Mouse (Mus musculus) limb, embryonic 12.5 days (tissue): ENCODE results near the gene Spty2d1. TPM values are rescaled to one million over a fixed set of nuclear protein-coding genes. Genes with fewer than 3 reads are reported as not detected.
"Not testable (repeated sequence)": the region's sequence is repeated elsewhere in the genome, so short reads cannot be mapped to it uniquely, and the experiment has no call there.

ENCODE experiments used
- ATAC-seq: fragments of 200-750 bp; cut with Nextera tagmentation; 2 replicates; pipeline ENCODE4 v1.8.0; 2017; ENCODE audit warnings: low read depth, moderate TSS enrichment; ENCODE audit not compliant: insufficient number of reproducible peaks, insufficient read depth, low FRiP score, low TSS enrichment
- H3K27ac ChIP-seq: fragments of 300-500 bp; sonication (generic); 2 replicates; pipeline ENCODE4 v1.5.1; 2016; ENCODE audit warnings: mild to moderate bottlenecking, moderate library complexity
- H3K27me3 ChIP-seq: fragments of 300-500 bp; sonication (generic); 2 replicates; pipeline ENCODE4 v1.6.1; 2016; ENCODE audit warnings: mild to moderate bottlenecking, moderate library complexity
- H3K36me3 ChIP-seq: fragments of 300-500 bp; sonication (generic); 2 replicates; pipeline ENCODE4 v1.6.1; 2016; ENCODE audit warnings: mild to moderate bottlenecking, moderate library complexity
- H3K4me1 ChIP-seq: fragments of 300-500 bp; sonication (generic); replicated peaks from 2 replicates; pipeline ENCODE4 v1.6.1; 2016
- H3K4me2 ChIP-seq: fragments of 300-500 bp; sonication (generic); 2 replicates; pipeline ENCODE4 v1.6.1; 2016; ENCODE audit warnings: mild to moderate bottlenecking, moderate library complexity
- H3K4me3 ChIP-seq: fragments of 300-500 bp; sonication (generic); replicated peaks from 2 replicates; pipeline ENCODE4 v1.5.1; 2016; ENCODE audit warnings: mild to moderate bottlenecking
- H3K9ac ChIP-seq: fragments of 300-500 bp; sonication (generic); replicated peaks from 2 replicates; pipeline ENCODE4 v1.6.1; 2016; ENCODE audit warnings: mild to moderate bottlenecking, moderate library complexity
- H3K9me3 ChIP-seq: fragments of 300-500 bp; sonication (generic); 2 replicates; pipeline ENCODE4 v1.6.1; 2016; ENCODE audit warnings: mild to moderate bottlenecking, moderate library complexity
- WGBS: fragments of 180-500 bp; shearing (Covaris S2); methylation state at CpG from one replicate; pipeline ENCODE4 v1.1.7; 2016; 5-methylcytosine and 5-hydroxymethylcytosine counted together
- polyA plus RNA-seq: library from polyadenylated mRNA; unstranded; fragments of >200 nt; fragmentation: Nextera tagmentation; extraction: Ambion mirVana; gene quantifications from 2 replicates; pipeline ENCODE4 v1.2.1, GENCODE M21; 2016

Spty2d1 gene
- polyA plus RNA-seq, 1 experiment from 2014 or later = 17.5 TPM

- H3K4me2 ChIP-seq = no peak overlapping the region
- no peaks in the 10 kb centered on the region for H3K9me3 ChIP-seq
- no peaks in the 10 kb centered on the region for H3K36me3 ChIP-seq
- H3K9ac ChIP-seq = no peak overlapping the region
- H3K4me1 ChIP-seq = no peaks in the 10 kb centered on the region
- WGBS = 77% methylated on average over 4 of the region's 4 CpGs
- H3K27me3 ChIP-seq = no peaks in the 10 kb centered on the region
- no peak overlapping the region for H3K27ac ChIP-seq
- no peak for ATAC-seq
- no peak overlapping the region for H3K4me3 ChIP-seq
Observed at GRCm38 (mm10) chr7:47042121-47042520, 33.9 kb upstream of the Spty2d1 start.

- Histone ChIP-seq H3K9me3 (no peaks in the 10 kb centered on the region), H3K27me3 (no peaks in the 10 kb centered on the region), H3K4me2 (no peak overlapping the region), H3K27ac (no peak overlapping the region), H3K9ac (no peak overlapping the region), H3K4me1 (no peaks in the 10 kb centered on the region), H3K4me3 (no peak overlapping the region), H3K36me3 (no peaks in the 10 kb centered on the region)
- no peak for ATAC-seq
- WGBS = 88% methylated on average over 3 of the region's 3 CpGs
Observed at GRCm38 (mm10) chr7:47041706-47042105, 33.5 kb upstream of the Spty2d1 start.

- Histone ChIP-seq H3K36me3 (no peaks in the 10 kb centered on the region), H3K9ac (no peak overlapping the region), H3K9me3 (no peaks in the 10 kb centered on the region), H3K27me3 (no peaks in the 10 kb centered on the region), H3K4me3 (no peak overlapping the region), H3K4me2 (no peak overlapping the region), H3K27ac (no peak overlapping the region), H3K4me1 (no peaks in the 10 kb centered on the region)
- 79% methylated on average over 8 of the region's 8 CpGs for WGBS
- ATAC-seq = no peak
Observed at GRCm38 (mm10) chr7:47035426-47035825, 27.2 kb upstream of the Spty2d1 start.

- Histone ChIP-seq H3K9me3 (no peaks in the 10 kb centered on the region), H3K27ac (no peak overlapping the region), H3K4me2 (no peak overlapping the region), H3K4me1 (no peaks in the 10 kb centered on the region), H3K4me3 (no peak overlapping the region), H3K27me3 (no peaks in the 10 kb centered on the region), H3K36me3 (no peaks in the 10 kb centered on the region), H3K9ac (no peak overlapping the region)
- no peak for ATAC-seq
- 85% methylated on average over 4 of the region's 4 CpGs for WGBS
Observed at GRCm38 (mm10) chr7:47034785-47035384, 26.7 kb upstream of the Spty2d1 start.

- no peaks in the 10 kb centered on the region for H3K9me3 ChIP-seq
- no peak overlapping the region for H3K4me3 ChIP-seq
- no peak overlapping the region for H3K4me2 ChIP-seq
- no peaks in the 10 kb centered on the region for H3K4me1 ChIP-seq
- no peak overlapping the region for H3K9ac ChIP-seq
- no peak for ATAC-seq
- WGBS = 89% methylated on average over 4 of the region's 4 CpGs
- no peaks in the 10 kb centered on the region for H3K36me3 ChIP-seq
- H3K27me3 ChIP-seq = no peaks in the 10 kb centered on the region
- no peak overlapping the region for H3K27ac ChIP-seq
Observed at GRCm38 (mm10) chr7:47031371-47031770, 23.2 kb upstream of the Spty2d1 start.

- Histone ChIP-seq H3K9me3 (no peaks in the 10 kb centered on the region), H3K9ac (no peak overlapping the region), H3K4me2 (no peak overlapping the region), H3K4me1 (no peaks in the 10 kb centered on the region), H3K27ac (no peak overlapping the region), H3K27me3 (no peaks in the 10 kb centered on the region), H3K36me3 (no peaks in the 10 kb centered on the region), H3K4me3 (no peak overlapping the region)
- 89% methylated on average over 9 of the region's 9 CpGs for WGBS
- no peak for ATAC-seq
Observed at GRCm38 (mm10) chr7:47030517-47031193, 22.4 kb upstream of the Spty2d1 start.

GRCm38 (mm10) chr7:47027520-47027919 lies 19.3 kb upstream of the Spty2d1 start:
- H3K9me3 ChIP-seq = no peaks in the 10 kb centered on the region
- H3K4me1 ChIP-seq = no peaks in the 10 kb centered on the region
- ATAC-seq = no peak
- 90% methylated on average over 1 of the region's 1 CpGs for WGBS
- H3K9ac ChIP-seq = no peak overlapping the region
- no peaks in the 10 kb centered on the region for H3K36me3 ChIP-seq
- no peak overlapping the region for H3K4me2 ChIP-seq
- H3K4me3 ChIP-seq = no peak overlapping the region
- no peak overlapping the region for H3K27ac ChIP-seq
- H3K27me3 ChIP-seq = no peaks in the 10 kb centered on the region

- H3K9me3 ChIP-seq = not testable (repeated sequence)
Observed at GRCm38 (mm10) chr7:47026899-47027298, 18.7 kb upstream of the Spty2d1 start.

GRCm38 (mm10) chr7:47025429-47025828 lies 17.2 kb upstream of the Spty2d1 start:
- WGBS = 76% methylated on average over 9 of the region's 9 CpGs
- no peaks in the 10 kb centered on the region for H3K9me3 ChIP-seq
- ATAC-seq = no peak
- no peak overlapping the region for H3K4me2 ChIP-seq
- H3K27ac ChIP-seq = no peak overlapping the region
- H3K9ac ChIP-seq = no peak overlapping the region
- no peaks in the 10 kb centered on the region for H3K4me1 ChIP-seq
- H3K4me3 ChIP-seq = no peak overlapping the region
- peaks cover 7% of the 10 kb centered on the region; the same call in 1 of the 2 replicates for H3K27me3 ChIP-seq
- no peaks in the 10 kb centered on the region for H3K36me3 ChIP-seq

More at GRCm38 (mm10) chr7:47026899-47027298, 18.7 kb upstream of the Spty2d1 start:
- not testable (repeated sequence) for ATAC-seq, H3K27me3 ChIP-seq, H3K36me3 ChIP-seq, H3K27ac ChIP-seq, H3K9ac ChIP-seq, H3K4me1 ChIP-seq, H3K4me2 ChIP-seq, H3K4me3 ChIP-seq
- WGBS = 73% methylated on average over 3 of the region's 3 CpGs

- peaks cover 8% of the 10 kb centered on the region; the same call in 1 of the 2 replicates for H3K27me3 ChIP-seq
- 90% methylated on average over 7 of the region's 7 CpGs for WGBS
- H3K9ac ChIP-seq = no peak overlapping the region
- no peak overlapping the region for H3K4me2 ChIP-seq
- no peaks in the 10 kb centered on the region for H3K9me3 ChIP-seq
- no peak overlapping the region for H3K27ac ChIP-seq
- no peaks in the 10 kb centered on the region for H3K36me3 ChIP-seq
- ATAC-seq = no peak
- no peaks in the 10 kb centered on the region for H3K4me1 ChIP-seq
- H3K4me3 ChIP-seq = no peak overlapping the region
Observed at GRCm38 (mm10) chr7:47024454-47024853, 16.2 kb upstream of the Spty2d1 start.

GRCm38 (mm10) chr7:47023530-47023929 lies 15.3 kb upstream of the Spty2d1 start:
- WGBS = 24% methylated on average over 6 of the region's 6 CpGs
- no peak overlapping the region for H3K9ac ChIP-seq
- no peaks in the 10 kb centered on the region for H3K36me3 ChIP-seq
- H3K27ac ChIP-seq = no peak overlapping the region
- H3K4me2 ChIP-seq = no peak overlapping the region
- H3K4me1 ChIP-seq = no peaks in the 10 kb centered on the region
- H3K4me3 ChIP-seq = no peak overlapping the region
- no peak for ATAC-seq
- peaks cover 8% of the 10 kb centered on the region; the same call in 1 of the 2 replicates for H3K27me3 ChIP-seq
- H3K9me3 ChIP-seq = no peaks in the 10 kb centered on the region

- Histone ChIP-seq H3K9me3 (no peaks in the 10 kb centered on the region), H3K27me3 (peaks cover 8% of the 10 kb centered on the region; the same call in 1 of the 2 replicates), H3K4me3 (no peak overlapping the region), H3K36me3 (no peaks in the 10 kb centered on the region), H3K9ac (no peak overlapping the region), H3K27ac (no peak overlapping the region), H3K4me1 (no peaks in the 10 kb centered on the region), H3K4me2 (no peak overlapping the region)
- no peak for ATAC-seq
- 57% methylated on average over 8 of the region's 8 CpGs for WGBS
Observed at GRCm38 (mm10) chr7:47022482-47022881, 14.3 kb upstream of the Spty2d1 start.
